Mouse (Mus musculus) thymus, adult 18-20 months (tissue): ENCODE data around the gene Gpr180.

ENCODE experiments used
- DNase-seq, 2 experiments: peaks; one replicate each; pipeline ENCODE4 v3.0.0; 2022; ENCODE audit warnings: mixed read lengths in 2 of 2

Gene Gpr180

GRCm38 (mm10) chr14:118212188-118212804 is 75.3 kb downstream of the Gpr180 start:
- DNase-seq, result no peak
